Mouse (Mus musculus): ENCODE results near the gene Olfr549. TPM values are rescaled to one million over a fixed set of nuclear protein-coding genes. Genes with fewer than 3 reads are reported as not detected.

The Olfr549 gene
- polyA plus RNA-seq (2012), result not detected in 2 replicates

DNA sequence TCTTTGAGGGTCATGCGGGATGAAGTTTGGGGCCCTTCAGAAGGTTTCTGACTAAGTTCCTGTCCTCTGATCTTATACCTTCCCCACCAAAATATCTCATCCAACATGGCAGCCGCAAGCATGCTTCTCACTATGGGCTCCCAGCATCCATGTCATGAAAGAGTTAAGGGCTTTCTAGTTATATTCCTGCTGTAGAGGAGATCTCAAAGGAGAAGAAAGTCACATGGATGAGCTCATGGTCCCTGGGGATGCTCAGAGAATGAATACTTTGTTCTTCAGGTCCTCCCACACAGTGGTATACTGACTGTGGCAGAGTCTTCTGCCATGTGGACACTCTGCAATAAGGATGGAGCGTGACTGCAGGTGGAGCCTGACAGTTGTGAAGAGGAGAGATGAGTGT lies at the start of gene Olfr549:
TSS of gene Olfr549 (plus strand) at position 301 of the 400 bp plus-strand sequence.
- TF ChIP-seq GATA1 (IDR thresholded peaks at IDR 0.05; ENCODE audit: low read length), result no peak

DNA sequence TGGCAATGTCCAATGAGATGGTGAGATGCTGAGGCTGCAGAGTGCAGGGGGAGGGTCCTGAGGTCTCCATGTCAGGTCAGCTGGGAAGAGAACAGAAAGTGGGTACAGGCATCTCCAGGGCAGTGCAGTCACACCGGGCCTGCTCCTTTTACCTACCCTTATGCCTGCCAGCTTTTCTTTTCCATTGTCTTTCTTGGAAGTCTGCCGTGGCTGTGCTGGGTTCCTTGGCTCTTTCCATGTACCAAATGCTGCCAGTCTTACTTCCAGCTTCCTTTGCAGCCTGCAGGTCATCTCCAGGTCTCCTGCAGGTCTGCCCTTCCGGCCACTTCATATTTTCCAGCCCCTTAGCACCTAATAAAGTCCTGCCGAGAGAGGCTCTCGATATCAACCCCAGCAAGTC lies 47.7 kb upstream of the Olfr549 start:
- no peak for TF ChIP-seq GATA1 (IDR thresholded peaks at IDR 0.05; ENCODE audit: low read length)

DNA sequence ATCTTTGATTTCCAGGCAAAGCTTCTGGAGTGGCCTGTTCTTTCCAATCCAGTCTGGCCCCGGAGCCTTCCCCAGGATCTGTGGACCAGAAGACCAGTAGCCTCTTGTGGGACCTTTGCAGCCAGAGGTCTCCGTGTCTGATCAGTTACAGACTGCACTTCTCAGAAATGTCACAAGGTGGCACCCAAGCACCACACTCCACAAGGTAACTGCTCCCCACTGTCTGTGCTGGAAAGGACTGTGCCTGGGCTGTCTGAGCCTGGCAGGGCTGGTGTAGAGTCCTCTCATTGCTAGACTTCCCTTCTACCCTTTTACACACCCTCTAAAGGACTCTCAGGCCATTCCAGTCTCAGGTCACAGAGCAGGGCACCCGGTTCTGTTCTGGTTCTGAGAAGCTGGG lies 42.8 kb upstream of the Olfr549 start:
- no peak for TF ChIP-seq GATA1 (IDR thresholded peaks at IDR 0.05; ENCODE audit: low read length)

DNA sequence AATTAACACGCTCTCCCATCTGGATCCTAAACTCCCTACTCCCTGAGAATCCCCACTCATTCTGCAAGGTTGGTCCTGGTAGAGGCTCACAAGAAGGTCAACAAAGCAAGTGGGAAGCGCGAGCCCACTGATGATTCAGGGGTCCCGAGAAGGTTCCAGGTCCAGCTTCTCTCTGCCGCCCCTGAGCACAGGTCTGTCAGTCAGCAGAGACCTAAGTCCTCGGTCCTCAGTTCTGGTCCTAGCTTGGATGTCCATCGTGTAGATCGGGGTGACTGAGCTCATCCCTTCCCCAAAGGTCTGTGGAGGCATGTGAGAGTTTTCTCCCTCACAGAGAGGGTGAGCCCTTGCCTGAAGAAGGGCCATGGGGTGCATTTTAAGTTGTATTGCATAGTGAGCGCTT lies 41.6 kb upstream of the Olfr549 start:
- no peak for TF ChIP-seq GATA1 (IDR thresholded peaks at IDR 0.05; ENCODE audit: low read length)

DNA sequence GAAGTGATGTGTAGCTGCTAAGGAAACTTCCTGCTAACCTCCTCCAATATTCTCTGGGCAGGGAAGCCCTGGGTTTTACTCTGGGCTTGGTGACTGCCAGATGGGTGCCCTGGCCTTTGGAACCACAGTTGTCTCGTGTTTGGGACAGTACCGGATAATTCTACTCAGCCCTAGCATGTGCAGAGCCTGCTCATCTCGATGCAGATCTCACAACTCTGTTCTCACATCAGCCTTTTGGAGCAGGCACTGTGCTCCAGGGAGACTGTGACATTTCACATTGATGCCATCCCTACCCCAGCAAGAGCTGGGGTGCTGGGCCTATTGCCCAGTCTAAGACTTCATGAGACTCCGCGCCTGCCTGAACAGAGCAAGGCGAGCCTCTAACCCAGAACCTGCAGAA lies 41.0 kb upstream of the Olfr549 start:
- no peak for TF ChIP-seq GATA1 (IDR thresholded peaks at IDR 0.05; ENCODE audit: low read length)

DNA sequence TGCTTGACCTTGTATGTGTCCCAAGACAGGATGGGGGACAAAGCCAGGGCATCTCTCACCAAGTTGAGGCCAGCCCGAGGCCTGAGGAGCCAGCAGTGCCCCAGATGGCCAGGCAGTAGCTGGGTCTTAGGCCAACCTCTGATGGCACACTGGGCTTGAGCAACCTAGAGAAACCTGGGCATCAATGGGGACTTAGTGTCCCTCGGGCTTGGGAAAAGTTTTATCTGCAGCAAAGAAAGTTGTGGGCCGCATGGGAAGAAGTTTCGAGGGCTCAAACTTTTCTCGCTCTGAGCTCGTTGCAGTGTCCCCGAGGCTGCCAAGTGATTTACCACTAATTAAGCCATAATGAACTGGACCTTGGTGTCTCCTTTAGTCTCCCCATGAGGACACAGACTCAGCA lies 39.9 kb upstream of the Olfr549 start:
- TF ChIP-seq GATA1 (IDR thresholded peaks at IDR 0.05; ENCODE audit: low read length), result no peak

DNA sequence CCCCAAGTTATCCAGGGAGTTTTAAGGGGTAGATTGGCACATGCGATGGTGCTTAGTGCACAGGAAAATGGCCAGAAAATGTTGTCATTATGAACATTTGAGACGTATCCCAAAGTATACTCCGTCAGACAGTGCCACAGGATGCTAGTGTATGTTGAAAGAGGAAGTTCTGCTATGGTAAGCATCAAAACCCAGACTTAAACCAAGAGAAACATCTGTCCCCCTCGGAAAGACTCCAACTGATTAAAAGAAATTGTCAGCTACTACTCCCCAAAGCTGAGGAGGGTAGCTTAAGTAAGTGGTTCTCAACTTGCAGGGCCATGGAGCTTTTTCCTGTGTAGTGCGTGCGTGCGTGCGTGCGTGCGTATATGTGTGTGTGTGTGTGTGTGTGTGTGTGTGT lies 37.7 kb upstream of the Olfr549 start:
- no peak for TF ChIP-seq GATA1 (IDR thresholded peaks at IDR 0.05; ENCODE audit: low read length)

DNA sequence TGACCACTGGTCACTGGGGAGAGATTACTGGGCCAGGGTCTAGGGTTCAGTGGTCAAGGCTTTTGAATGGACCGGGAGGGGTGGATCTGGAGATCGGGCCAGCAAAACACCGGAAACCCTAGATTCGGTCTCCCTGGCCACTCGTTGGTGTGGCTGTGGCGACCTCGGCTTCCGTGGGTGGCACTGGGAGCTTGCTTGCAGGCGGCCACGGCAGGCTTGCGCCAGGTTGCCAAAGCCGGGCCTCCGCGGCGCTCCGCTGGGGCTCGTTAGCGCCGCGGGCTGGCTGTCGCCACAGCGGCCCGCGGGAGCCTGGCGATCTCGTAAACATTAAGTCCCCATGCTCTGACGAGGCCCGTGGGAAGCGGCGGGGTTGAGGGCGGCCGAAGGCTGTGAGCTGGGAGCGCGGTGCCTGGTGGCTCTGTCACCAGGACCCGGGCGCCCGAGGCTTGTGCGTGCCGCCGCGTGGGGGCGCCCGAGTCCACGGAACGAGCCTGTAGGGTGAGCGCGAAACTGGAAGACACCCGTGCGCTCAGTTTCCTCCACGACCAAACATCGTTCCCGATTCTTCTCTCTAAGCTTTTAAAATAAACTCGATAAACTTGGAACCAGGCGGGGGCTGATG lies 36.7 kb upstream of the Olfr549 start:
- no peak for TF ChIP-seq GATA1 (IDR thresholded peaks at IDR 0.05; ENCODE audit: low read length)

DNA sequence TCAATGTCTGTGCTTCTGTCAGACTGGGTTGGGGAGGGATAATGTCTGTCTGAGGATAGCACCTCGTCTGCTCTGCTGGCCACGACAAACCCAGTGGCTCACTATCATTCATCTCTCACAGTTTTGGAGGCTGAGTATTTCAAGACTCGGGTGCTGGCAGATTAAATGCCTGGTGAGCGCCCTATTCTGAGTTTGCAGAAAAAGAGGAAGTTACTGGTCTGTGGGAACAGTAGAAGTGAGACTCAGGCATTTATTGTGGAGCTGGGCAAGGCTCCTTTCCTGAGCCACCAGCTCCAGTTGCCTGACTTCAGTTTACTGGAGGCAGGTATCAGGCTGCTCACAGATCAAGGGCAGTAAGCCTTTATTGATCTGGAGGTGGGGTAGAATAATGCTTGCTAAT lies 35.5 kb upstream of the Olfr549 start:
- TF ChIP-seq GATA1 (IDR thresholded peaks at IDR 0.05; ENCODE audit: low read length), result no peak

DNA sequence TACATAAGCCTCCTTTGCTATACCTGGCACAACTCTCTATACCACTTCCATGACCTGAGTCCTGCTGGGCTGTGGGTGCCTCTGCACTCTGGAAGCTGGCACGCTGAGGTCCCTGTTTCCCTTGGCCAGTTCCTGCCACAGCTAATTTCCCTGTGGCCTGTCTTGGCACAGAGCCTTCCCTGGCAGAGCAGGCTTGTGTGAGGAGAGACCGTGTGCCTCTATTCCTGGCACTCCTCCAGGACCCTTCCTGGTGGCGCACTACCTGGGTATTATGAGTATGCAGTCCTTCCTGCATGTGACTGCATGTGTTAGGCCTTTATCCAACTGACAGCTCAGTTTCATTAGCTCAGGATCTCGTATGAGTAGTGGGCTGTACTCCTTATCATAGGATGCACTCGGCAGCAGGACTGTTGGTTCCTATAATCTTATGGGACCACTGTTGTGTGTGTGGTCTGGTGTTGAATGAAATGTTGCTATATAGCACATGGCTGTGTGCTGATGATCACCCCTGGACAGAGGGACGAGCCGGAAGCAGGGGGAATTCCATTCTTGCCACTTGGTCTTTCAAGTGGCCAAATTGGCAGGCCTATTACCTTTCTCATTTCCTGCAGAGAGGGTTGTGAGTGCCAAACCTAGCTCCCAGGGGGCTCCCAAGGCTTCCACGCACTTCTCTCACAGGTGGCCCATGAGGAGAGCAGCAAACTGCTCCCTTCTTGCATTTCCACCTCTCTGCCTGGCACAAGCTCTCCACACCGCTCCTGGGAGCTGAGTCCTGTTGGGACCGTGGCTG lies 33.2 kb upstream of the Olfr549 start:
- TF ChIP-seq GATA1 (IDR thresholded peaks at IDR 0.05; ENCODE audit: low read length), result no peak

DNA sequence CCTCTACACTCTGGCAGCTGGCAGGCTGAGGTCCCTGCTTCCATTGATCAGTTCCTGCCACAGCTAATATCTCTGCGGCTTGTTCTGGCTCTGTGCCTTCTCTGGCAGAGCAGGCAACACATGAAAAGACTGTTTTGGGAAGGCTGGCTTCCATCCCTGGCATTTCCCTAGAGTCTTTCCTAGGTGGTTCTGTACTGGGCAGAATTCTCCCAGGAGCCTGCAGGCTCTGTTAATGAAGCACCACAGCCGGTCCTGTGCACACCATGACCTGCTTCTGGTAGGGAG lies 32.7 kb upstream of the Olfr549 start:
- no peak for TF ChIP-seq GATA1 (IDR thresholded peaks at IDR 0.05; ENCODE audit: low read length)

DNA sequence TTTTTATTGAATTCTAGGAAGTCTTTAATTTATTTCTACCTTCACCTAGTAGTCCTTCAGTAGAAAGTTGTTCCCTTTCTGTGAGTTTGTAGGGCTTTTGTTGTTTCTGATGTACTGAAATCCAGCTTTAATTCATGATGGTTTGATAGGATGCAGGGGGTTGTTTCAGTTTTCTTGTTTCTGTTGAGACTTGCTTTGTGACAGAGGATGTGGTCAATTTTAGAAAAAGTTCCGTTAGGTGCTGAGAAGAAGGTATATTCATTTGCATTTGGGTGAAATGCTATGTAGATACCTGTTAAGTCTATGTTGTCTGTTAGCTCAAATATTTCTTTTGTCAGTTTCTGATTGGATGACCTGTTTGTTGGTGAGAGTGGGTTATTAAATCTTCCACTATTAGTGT lies 20.6 kb upstream of the Olfr549 start:
- TF ChIP-seq GATA1 (IDR thresholded peaks at IDR 0.05; ENCODE audit: low read length), result no peak

DNA sequence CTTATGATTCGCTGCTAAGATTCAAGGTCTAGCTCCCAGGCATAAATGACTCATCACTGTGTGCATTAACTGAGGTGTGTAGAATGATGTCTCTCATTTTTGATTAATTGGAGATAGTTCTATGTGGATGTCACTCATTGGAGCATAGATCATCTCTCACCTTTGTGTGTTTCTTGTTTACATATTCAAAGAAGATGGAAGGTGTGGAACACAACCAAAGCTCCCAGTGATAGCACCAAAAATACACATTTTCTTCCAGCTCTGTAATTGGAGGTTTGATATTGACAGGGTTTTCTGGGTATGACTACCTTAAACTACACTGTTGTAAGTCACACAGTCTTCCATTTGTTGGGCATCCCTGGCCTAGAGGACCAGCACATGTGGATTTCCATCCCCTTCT lies 15.2 kb upstream of the Olfr549 start, which contains the start of gene Olfr547:
TSS of gene Olfr547 (plus strand) at position 301 of the 400 bp plus-strand sequence.
- TF ChIP-seq GATA1 (IDR thresholded peaks at IDR 0.05; ENCODE audit: low read length), result no peak

DNA sequence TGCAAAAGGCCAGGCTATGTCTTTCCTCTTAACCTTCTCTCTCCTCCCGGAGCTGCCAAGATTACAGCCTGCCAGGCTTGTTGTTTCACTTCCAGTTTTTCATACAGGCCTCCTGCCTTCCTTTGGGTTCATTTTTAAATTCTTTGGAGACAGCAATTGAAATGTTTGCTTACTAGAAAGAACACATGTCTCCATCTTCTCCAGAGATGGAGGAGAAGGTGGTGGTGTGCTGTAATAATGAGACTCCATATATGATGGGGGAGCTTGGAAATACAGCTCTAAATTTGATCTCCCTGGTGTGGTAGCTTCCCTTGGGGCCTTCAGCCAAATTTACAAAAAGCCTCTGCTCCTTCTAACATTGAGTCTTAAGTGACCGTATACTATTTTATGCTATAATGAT lies 9.1 kb upstream of the Olfr549 start, which contains the start of gene Olfr548-ps1:
TSS of gene Olfr548-ps1 (plus strand) at position 301 of the 400 bp plus-strand sequence.
- TF ChIP-seq GATA1 (IDR thresholded peaks at IDR 0.05; ENCODE audit: low read length), result no peak

DNA sequence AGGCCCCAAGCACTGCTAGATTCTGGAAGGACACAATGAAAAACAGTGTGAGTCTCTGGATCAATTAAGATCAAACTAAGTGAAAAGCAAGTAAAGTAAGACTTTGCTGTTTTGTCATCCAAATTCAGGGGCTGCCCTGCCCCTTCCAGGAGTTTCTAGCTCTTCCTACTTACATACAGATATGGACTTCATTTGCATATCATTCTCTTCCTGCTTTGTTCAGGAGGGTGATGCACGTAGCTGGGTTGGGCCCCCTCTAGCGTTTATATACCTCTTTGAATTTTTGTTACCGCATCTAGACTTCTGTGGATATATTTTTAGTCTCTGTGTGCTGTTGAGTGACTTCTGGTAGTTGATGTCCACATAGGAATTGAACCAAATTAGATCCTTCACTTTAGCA lies 8.4 kb upstream of the Olfr549 start:
- TF ChIP-seq GATA1 (IDR thresholded peaks at IDR 0.05; ENCODE audit: low read length), result no peak

DNA sequence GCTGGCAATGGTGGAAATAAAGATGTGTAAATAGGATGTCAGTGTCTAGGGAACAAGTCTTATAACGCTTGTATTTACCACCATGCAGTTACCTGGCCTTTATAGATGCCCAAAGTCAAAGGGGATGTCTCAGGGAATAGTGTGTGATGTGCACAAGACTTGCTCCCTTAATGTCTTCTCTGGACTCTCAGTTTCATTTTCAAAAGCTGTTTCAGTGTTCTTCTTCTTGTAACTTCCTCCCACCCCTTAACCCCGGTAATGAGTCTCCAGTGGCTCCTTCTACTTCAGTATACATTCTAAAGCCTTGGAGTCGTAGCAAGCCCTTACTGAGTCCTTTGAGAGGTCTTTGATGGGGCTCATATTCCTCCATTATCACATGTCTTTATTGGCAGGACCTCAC lies 3.6 kb downstream of the Olfr549 start:
- TF ChIP-seq GATA1 (IDR thresholded peaks at IDR 0.05; ENCODE audit: low read length), result no peak

All from G1E-ER4 (cell line).